Mouse (Mus musculus) duodenum, adult 2 months (tissue): ENCODE results near the gene Slc27a5. TPM values are rescaled to one million over a fixed set of nuclear protein-coding genes. Genes with fewer than 3 reads are reported as not detected.

Experiments
- polyA plus RNA-seq: library from polyadenylated mRNA; depleted of rRNA; stranded (reverse); fragments of >200 nt; gene quantifications from 2 replicates; pipeline ENCODE4 v1.2.3, GENCODE M21; 2012; ENCODE audit warnings: low replicate concordance; rRNA removed

The Slc27a5 gene
- polyA plus RNA-seq = 0.53 and 1.1 TPM in 2 replicates

GRCm38 (mm10) chr7:12998053-12998452 lies at the start of gene Slc27a5:
Gene Slc27a5 (minus strand): TSS chr7:12998192.

GRCm38 (mm10) chr7:13037901-13038555 lies 40.0 kb upstream of the Slc27a5 start, which contains the start of gene Ube2m:
Gene Ube2m (minus strand): TSS chr7:13038275.

GRCm38 (mm10) chr7:13034148-13034977 lies 36.4 kb upstream of the Slc27a5 start, which contains the start of gene Chmp2a:
Gene Chmp2a (minus strand): TSS chr7:13034807.

GRCm38 (mm10) chr7:13010005-13010908 lies 12.3 kb upstream of the Slc27a5 start, which contains the start of gene Zbtb45:
Gene Zbtb45 (minus strand): TSS chr7:13010034.

GRCm38 (mm10) chr7:12998851-12999250 lies 859 bp upstream of the Slc27a5 start, which contains the start of gene Trim28:
Gene Trim28 (plus strand): TSS chr7:12999114.

GRCm38 (mm10) chr7:12977682-12978389 lies 20.2 kb downstream of the Slc27a5 start, which contains the start of gene Zfp446:
Gene Zfp446 (plus strand): TSS chr7:12977848.

GRCm38 (mm10) chr7:12965678-12966091 lies 32.3 kb downstream of the Slc27a5 start, which contains the start of gene Zfp324:
Gene Zfp324 (plus strand): TSS chr7:12965838.

Other genes starting within 250 kb of the Slc27a5 start
- gene Zscan18, start 194.6 kb downstream of the Slc27a5 start, polyA plus RNA-seq = 0.25 and 0.32 TPM in 2 replicates
- 0.04 and 0.11 TPM in 2 replicates for gene Zfp329, start 179.3 kb downstream of the Slc27a5 start, polyA plus RNA-seq
- gene Zfp110, start 163.4 kb downstream of the Slc27a5 start, polyA plus RNA-seq = 4.8 and 5.0 TPM in 2 replicates
- 0.16 TPM in 1 of 2 replicates, not detected in the other for gene Zfp128, start 117.0 kb downstream of the Slc27a5 start, polyA plus RNA-seq
- gene Zscan22, start 100.4 kb downstream of the Slc27a5 start, polyA plus RNA-seq = 3.3 and 4.4 TPM in 2 replicates
- gene Rps5, start 75.9 kb downstream of the Slc27a5 start, polyA plus RNA-seq = 923 and 1,500 TPM in 2 replicates
- gene Rnf225, start 70.8 kb downstream of the Slc27a5 start, polyA plus RNA-seq = 0.14 and 0.33 TPM in 2 replicates
- gene Zfp324, start 32.4 kb downstream of the Slc27a5 start, polyA plus RNA-seq = 2.2 and 3.4 TPM in 2 replicates
- gene Zfp446, start 20.3 kb downstream of the Slc27a5 start, polyA plus RNA-seq = 1.6 and 2.4 TPM in 2 replicates
- 163 and 224 TPM in 2 replicates for gene Trim28, start 922 bp upstream of the Slc27a5 start, polyA plus RNA-seq
- gene Zbtb45, start 11.8 kb upstream of the Slc27a5 start, polyA plus RNA-seq = 40.6 and 44.7 TPM in 2 replicates
- gene Chmp2a, start 36.6 kb upstream of the Slc27a5 start, polyA plus RNA-seq = 34.9 and 69.3 TPM in 2 replicates
- 110 and 111 TPM in 2 replicates for gene Ube2m, start 40.1 kb upstream of the Slc27a5 start, polyA plus RNA-seq
- 1.1 and 1.6 TPM in 2 replicates for gene Mzf1, start 56.6 kb upstream of the Slc27a5 start, polyA plus RNA-seq
- gene Vmn1r85, start 97.0 kb upstream of the Slc27a5 start, polyA plus RNA-seq = not detected in 2 replicates
- not detected in 2 replicates for gene Vmn1r86, start 121.7 kb upstream of the Slc27a5 start, polyA plus RNA-seq
- not detected in 2 replicates for gene Vmn1r87, start 142.0 kb upstream of the Slc27a5 start, polyA plus RNA-seq
- gene Vmn1r88, start 161.4 kb upstream of the Slc27a5 start, polyA plus RNA-seq = not detected in 2 replicates
- gene Vmn1r89, start 214.8 kb upstream of the Slc27a5 start, polyA plus RNA-seq = not detected in 2 replicates